Mouse (Mus musculus) brain, embryonic 14.5 days (tissue): Measurements from ENCODE around the gene Tesc.

Experiments
- CTCF ChIP-seq: fragments of 200-500 bp; IDR thresholded peaks from 2 replicates; pipeline ENCODE4 v1.5.1; 2012; ENCODE audit warnings: inconsistent platforms, mild to moderate bottlenecking, moderate library complexity, borderline replicate concordance; ENCODE audit not compliant: insufficient read depth, insufficient read length; ENCODE audit errors: extremely low read depth
- POLR2A ChIP-seq: fragments of 200-500 bp; IDR thresholded peaks from 2 replicates; pipeline ENCODE4 v1.6.1; 2012; ENCODE audit warnings: mild to moderate bottlenecking, inconsistent platforms, borderline replicate concordance; ENCODE audit not compliant: poor library complexity, insufficient read depth, insufficient read length, severe bottlenecking; ENCODE audit errors: extremely low read depth

DNA sequence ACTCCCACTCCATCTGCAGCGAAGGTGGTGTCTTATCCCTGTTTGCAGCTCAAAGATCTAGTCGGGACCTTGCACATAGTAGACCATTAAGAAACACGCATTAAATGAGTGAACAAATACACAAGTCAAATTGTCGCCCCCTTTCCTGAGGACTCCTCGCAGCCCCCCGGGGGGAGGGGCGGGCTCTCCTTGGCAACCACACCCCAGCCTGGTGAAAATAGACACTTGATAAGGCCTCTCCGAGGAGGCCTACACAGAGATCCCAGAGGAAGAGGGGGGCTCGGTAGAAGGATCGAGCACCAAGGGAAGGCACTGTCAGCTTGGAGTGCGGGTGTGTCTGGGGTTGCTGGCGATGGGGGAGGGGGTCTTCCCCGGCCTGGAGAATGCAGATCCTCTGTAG, 1.2 kb upstream of the Tesc start:
- TF ChIP-seq CTCF (no peak), POLR2A (no peak)
